Mouse (Mus musculus) ES-CJ7 (cell line): ENCODE measurements at regions not wholly inside any gene's neighbourhood (a gene's known extent, or its start where the extent isn't known, plus 50 kb on each side); places are given as distances from the start of the nearest gene placed in this dataset.
A peak's percentile ranks its signal among the peaks of the same experiment; 100 is the strongest.

ENCODE experiments used
- DNase-seq: peaks from one replicate; pipeline ENCODE4 v3.0.0; 2011; ENCODE audit warnings: low read depth, low spot score

- no peak for DNase-seq
Measured at GRCm38 (mm10) chr15:16909396-16909795, 180.8 kb downstream of the Cdh9 start.

GRCm38 (mm10) chr15:16909941-16910340, 181.4 kb downstream of the Cdh9 start:
- DNase-seq, result peak; percentile 44

GRCm38 (mm10) chr15:16914966-16915569, 186.5 kb downstream of the Cdh9 start:
- peak; percentile 77 for DNase-seq

- no peak for DNase-seq
Measured at GRCm38 (mm10) chr15:16923246-16923645, 194.7 kb downstream of the Cdh9 start.

- no peak for DNase-seq
Measured at GRCm38 (mm10) chr15:16933137-16933677, 204.7 kb downstream of the Cdh9 start.

GRCm38 (mm10) chr15:16934438-16934837, 205.9 kb downstream of the Cdh9 start:
- DNase-seq, result no peak

- DNase-seq, result peak; percentile 41
Measured at GRCm38 (mm10) chr15:16975821-16976220, 247.3 kb downstream of the Cdh9 start.

- no peak for DNase-seq
Measured at GRCm38 (mm10) chr15:16990848-16991247, 262.3 kb downstream of the Cdh9 start.

- no peak for DNase-seq
Measured at GRCm38 (mm10) chr15:16995667-16996066, 267.1 kb downstream of the Cdh9 start.

GRCm38 (mm10) chr15:17006139-17006538, 277.6 kb downstream of the Cdh9 start:
- DNase-seq, result no peak

- DNase-seq, result no peak
Measured at GRCm38 (mm10) chr15:17007811-17008210, 279.3 kb downstream of the Cdh9 start.

GRCm38 (mm10) chr15:17048867-17049628, 320.5 kb downstream of the Cdh9 start:
- DNase-seq, result peak; percentile 83

GRCm38 (mm10) chr15:17069772-17070171, 341.2 kb downstream of the Cdh9 start:
- peak; percentile 4 for DNase-seq

GRCm38 (mm10) chr15:17084030-17084429, 355.5 kb downstream of the Cdh9 start:
- no peak for DNase-seq

- DNase-seq, result peak; percentile 64
Measured at GRCm38 (mm10) chr15:17088644-17089228, 360.2 kb downstream of the Cdh9 start.

- peak; percentile 64 for DNase-seq
Measured at GRCm38 (mm10) chr15:17098927-17099326, 370.4 kb downstream of the Cdh9 start.

GRCm38 (mm10) chr15:17101182-17101581, 372.6 kb downstream of the Cdh9 start:
- DNase-seq, result no peak

- no peak for DNase-seq
Measured at GRCm38 (mm10) chr15:17135721-17136120, 407.2 kb downstream of the Cdh9 start.

- DNase-seq, result no peak
Measured at GRCm38 (mm10) chr15:17180164-17180563, 451.6 kb downstream of the Cdh9 start.

GRCm38 (mm10) chr15:17181358-17182022, 452.9 kb downstream of the Cdh9 start:
- no peak for DNase-seq

- DNase-seq, result peak; percentile 14
Measured at GRCm38 (mm10) chr15:17195439-17195838, 466.9 kb downstream of the Cdh9 start.

GRCm38 (mm10) chr15:17204739-17205138, 476.2 kb downstream of the Cdh9 start:
- DNase-seq, result no peak
